Mouse (Mus musculus): ENCODE measurements around the gene Tmed9. TPM values are rescaled to one million over a fixed set of nuclear protein-coding genes. Genes with fewer than 3 reads are reported as not detected.
A peak's percentile ranks its signal among the peaks of the same experiment; 100 is the strongest.
"Not testable (repeated sequence)": the region's sequence is repeated elsewhere in the genome, so short reads cannot be mapped to it uniquely, and the experiment has no call there.

Gene Tmed9
- total and polyA plus RNA-seq, 2 experiments from 2014 or later, result 62.5 to 101 TPM

DNA sequence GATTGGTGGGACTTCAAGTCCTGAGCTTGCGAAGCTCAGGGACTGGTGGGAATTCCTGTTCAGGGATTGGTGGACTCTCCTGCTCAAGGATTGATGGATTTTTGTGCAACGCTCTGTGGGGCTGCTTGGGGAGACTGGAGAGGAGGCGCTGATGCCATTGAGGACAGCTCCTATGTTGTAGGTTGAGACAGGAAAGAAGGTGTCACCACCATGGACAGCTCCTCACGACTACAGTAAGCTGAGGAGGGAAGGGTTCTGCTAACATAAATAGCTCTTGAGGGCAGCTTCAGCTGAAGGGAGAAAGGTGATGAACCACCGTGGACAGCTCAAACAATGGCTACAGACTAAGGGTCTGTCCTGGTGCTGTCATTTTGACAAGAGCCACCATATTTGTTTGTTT lies 2.4 kb downstream of the Tmed9 start:
- ATAC-seq (ENCODE audit: low FRiP score) (no peak), DNase-seq (ENCODE audit: low spot score) (no peak)
- Histone ChIP-seq H3K9me3 (ENCODE audit: low read length) (no peaks in the 10 kb centered on the region), H3K36me3 (ENCODE audit: insufficient read depth, low read length) (no peaks in the 10 kb centered on the region), H3K4me1 (ENCODE audit: insufficient read depth, low read length) (no peaks in the 10 kb centered on the region), H3K9ac (replicated peaks; ENCODE audit: low read length, poor library complexity, severe bottlenecking) (no peak overlapping the region), H3K27ac (ENCODE audit: low read depth, low read length) (no peak overlapping the region), H3K4me2 (ENCODE audit: low read depth, low read length, poor library complexity, severe bottlenecking) (no peak overlapping the region), H3K27me3 (ENCODE audit: insufficient read depth, low read length) (no peaks in the 10 kb centered on the region), H3K4me3 (ENCODE audit: low read depth, low read length) (no peak overlapping the region)
- WGBS, result 58% methylated on average over 5 of the region's 5 CpGs
- TF ChIP-seq CTCF (IDR thresholded peaks at IDR 0.05), result no peak

- 94% methylated on average over 7 of the region's 7 CpGs for WGBS
- H3K27me3 ChIP-seq (ENCODE audit: insufficient read depth, low read length); H3K9ac ChIP-seq (replicated peaks; ENCODE audit: low read length, poor library complexity, severe bottlenecking); H3K4me3 ChIP-seq (ENCODE audit: low read depth, low read length); ATAC-seq (ENCODE audit: low FRiP score); H3K9me3 ChIP-seq (ENCODE audit: low read length); H3K27ac ChIP-seq (ENCODE audit: low read depth, low read length); DNase-seq (ENCODE audit: low spot score); H3K4me1 ChIP-seq (ENCODE audit: insufficient read depth, low read length); H3K4me2 ChIP-seq (ENCODE audit: low read depth, low read length, poor library complexity, severe bottlenecking); H3K36me3 ChIP-seq (ENCODE audit: insufficient read depth, low read length): not testable (repeated sequence)
Measured at GRCm38 (mm10) chr13:55576872-55577271, 3.3 kb downstream of the Tmed9 start.

- H3K27me3 ChIP-seq (ENCODE audit: insufficient read depth, low read length), result no peaks in the 10 kb centered on the region
- H3K4me2 ChIP-seq (ENCODE audit: low read depth, low read length, poor library complexity, severe bottlenecking), result no peak overlapping the region
- H3K27ac ChIP-seq (ENCODE audit: low read depth, low read length), result no peak overlapping the region
- DNase-seq (ENCODE audit: low spot score) (no peak), ATAC-seq (ENCODE audit: low FRiP score) (no peak)
- WGBS, result 90% methylated on average over 4 of the region's 4 CpGs
- no peaks in the 10 kb centered on the region for H3K4me1 ChIP-seq (ENCODE audit: insufficient read depth, low read length)
- H3K4me3 ChIP-seq (ENCODE audit: low read depth, low read length), result no peak overlapping the region
- no peaks in the 10 kb centered on the region for H3K36me3 ChIP-seq (ENCODE audit: insufficient read depth, low read length)
- TF ChIP-seq CTCF (IDR thresholded peaks at IDR 0.05), result no peak
- H3K9ac ChIP-seq (replicated peaks; ENCODE audit: low read length, poor library complexity, severe bottlenecking), result no peak overlapping the region
- H3K9me3 ChIP-seq (ENCODE audit: low read length), result no peaks in the 10 kb centered on the region
Measured at GRCm38 (mm10) chr13:55578086-55578485, 4.6 kb downstream of the Tmed9 start.

GRCm38 (mm10) chr13:55591961-55592490 lies 18.5 kb downstream of the Tmed9 start:
- Histone ChIP-seq H3K4me3 (ENCODE audit: low read depth, low read length) (no peak overlapping the region), H3K4me2 (ENCODE audit: low read depth, low read length, poor library complexity, severe bottlenecking) (no peak overlapping the region), H3K36me3 (ENCODE audit: insufficient read depth, low read length) (peaks cover 21% of the 10 kb centered on the region), H3K9me3 (ENCODE audit: low read length) (no peaks in the 10 kb centered on the region), H3K4me1 (ENCODE audit: insufficient read depth, low read length) (no peaks in the 10 kb centered on the region; the same call in 1 of the 2 replicates), H3K27ac (ENCODE audit: low read depth, low read length) (peak overlapping the region; percentile 82), H3K9ac (replicated peaks; ENCODE audit: low read length, poor library complexity, severe bottlenecking) (no peak overlapping the region), H3K27me3 (ENCODE audit: insufficient read depth, low read length) (no peaks in the 10 kb centered on the region)
- TF ChIP-seq CTCF (IDR thresholded peaks at IDR 0.05), result no peak
- ATAC-seq (ENCODE audit: low FRiP score), result 0 out of 2 replicates have a peak, but pooled peaks have one; percentile 32
- no peak for DNase-seq (ENCODE audit: low spot score)
- 65% methylated on average over 4 of the region's 4 CpGs for WGBS

- Histone ChIP-seq H3K4me2 (ENCODE audit: low read depth, low read length, poor library complexity, severe bottlenecking) (peak overlapping the region; percentile 68), H3K9ac (replicated peaks; ENCODE audit: low read length, poor library complexity, severe bottlenecking) (peak overlapping the region; percentile 81), H3K27me3 (ENCODE audit: insufficient read depth, low read length) (no peaks in the 10 kb centered on the region), H3K9me3 (ENCODE audit: low read length) (no peaks in the 10 kb centered on the region), H3K4me3 (ENCODE audit: low read depth, low read length) (peak overlapping the region; percentile 79), H3K27ac (ENCODE audit: low read depth, low read length) (peak overlapping the region; percentile 82), H3K4me1 (ENCODE audit: insufficient read depth, low read length) (no peaks in the 10 kb centered on the region; the same call in 1 of the 2 replicates), H3K36me3 (ENCODE audit: insufficient read depth, low read length) (peaks cover 25% of the 10 kb centered on the region)
- peak; percentile 97 for ATAC-seq (ENCODE audit: low FRiP score)
- TF ChIP-seq CTCF (IDR thresholded peaks at IDR 0.05), result peak; percentile 57
- peak; percentile 98 for DNase-seq (ENCODE audit: low spot score)
- WGBS, result 4% methylated on average over 29 of the region's 29 CpGs
Measured at GRCm38 (mm10) chr13:55592512-55593253, 19.2 kb downstream of the Tmed9 start.

DNA sequence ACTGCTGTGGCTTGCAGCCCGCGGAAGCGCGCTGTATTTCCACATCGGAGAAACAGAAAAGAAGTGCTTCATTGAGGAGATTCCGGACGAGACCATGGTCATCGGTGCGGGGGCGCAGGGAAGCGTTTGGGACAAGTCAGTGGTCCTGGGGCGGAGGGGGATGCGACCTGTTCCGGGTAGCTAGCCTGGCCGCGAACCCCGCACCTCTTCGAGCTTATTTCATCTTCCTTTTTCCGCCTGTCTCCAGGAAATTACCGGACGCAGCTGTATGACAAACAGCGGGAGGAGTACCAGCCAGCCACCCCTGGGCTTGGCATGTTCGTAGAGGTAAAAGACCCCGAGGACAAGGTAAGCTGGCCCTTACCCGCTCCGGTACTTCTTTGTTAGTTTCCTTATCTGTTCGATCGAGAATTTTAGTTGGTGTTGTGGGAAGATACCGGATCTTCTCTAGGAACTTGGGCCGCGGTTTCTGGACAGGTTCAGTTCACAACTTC lies 19.8 kb downstream of the Tmed9 start:
- Histone ChIP-seq H3K4me1 (ENCODE audit: insufficient read depth, low read length) (no peaks in the 10 kb centered on the region; the same call in 1 of the 2 replicates), H3K9ac (replicated peaks; ENCODE audit: low read length, poor library complexity, severe bottlenecking) (peak overlapping the region; percentile 81), H3K4me3 (ENCODE audit: low read depth, low read length) (peak overlapping the region; percentile 79), H3K27me3 (ENCODE audit: insufficient read depth, low read length) (no peaks in the 10 kb centered on the region), H3K27ac (ENCODE audit: low read depth, low read length) (peak overlapping the region; percentile 82), H3K36me3 (ENCODE audit: insufficient read depth, low read length) (peaks cover 25% of the 10 kb centered on the region), H3K4me2 (ENCODE audit: low read depth, low read length, poor library complexity, severe bottlenecking) (peak overlapping the region; percentile 68), H3K9me3 (ENCODE audit: low read length) (no peaks in the 10 kb centered on the region)
- under 1% methylated on average over 31 of the region's 31 CpGs for WGBS
- TF ChIP-seq CTCF (IDR thresholded peaks at IDR 0.05), result no peak
- ATAC-seq (ENCODE audit: low FRiP score) (peak; percentile 28; the same call in 1 of the 2 replicates), DNase-seq (ENCODE audit: low spot score) (no peak)
